Mouse (Mus musculus) megakaryocyte, embryonic 14.5 days (primary cell): ENCODE results near the gene Srrm1.

Source experiments
- FLI1 ChIP-seq: IDR thresholded peaks from 2 replicates; pipeline ENCODE4 v1.6.1; 2012; ENCODE audit warnings: low read length, inconsistent platforms, mixed read lengths
- GATA1 ChIP-seq: IDR thresholded peaks from 3 replicates; pipeline ENCODE4 v1.6.1; 2012; ENCODE audit warnings: mixed read lengths, low read length, inconsistent platforms, borderline replicate concordance

DNA sequence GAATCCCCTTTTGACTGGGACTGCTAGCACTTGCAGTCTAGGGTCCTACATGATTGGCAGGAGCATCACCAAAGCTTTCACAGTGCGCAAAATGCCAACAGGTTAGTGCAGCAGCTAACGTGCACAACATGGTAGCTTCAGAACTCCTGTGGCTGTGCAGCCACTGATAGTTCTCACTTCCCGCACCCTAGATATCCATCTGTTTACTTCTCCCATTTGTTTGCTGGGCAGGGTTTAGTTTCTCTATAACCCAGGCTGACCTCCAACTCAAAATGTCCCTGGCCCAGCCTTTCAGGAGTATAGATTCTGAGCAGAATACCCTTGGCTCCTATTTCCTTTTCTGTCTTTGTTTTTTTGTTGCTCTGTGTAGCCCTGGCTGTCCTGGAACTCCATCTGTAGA, 26.7 kb downstream of the Srrm1 start:
- no peak for TF ChIP-seq GATA1
- no peak for TF ChIP-seq FLI1
